Mouse (Mus musculus): ENCODE data around the gene Rspo1. TPM values are rescaled to one million over a fixed set of nuclear protein-coding genes. Genes with fewer than 3 reads are reported as not detected.

Gene Rspo1
- total and polyA plus RNA-seq, 2 experiments from 2014 or later, result 1.9 to 3.8 TPM

DNA sequence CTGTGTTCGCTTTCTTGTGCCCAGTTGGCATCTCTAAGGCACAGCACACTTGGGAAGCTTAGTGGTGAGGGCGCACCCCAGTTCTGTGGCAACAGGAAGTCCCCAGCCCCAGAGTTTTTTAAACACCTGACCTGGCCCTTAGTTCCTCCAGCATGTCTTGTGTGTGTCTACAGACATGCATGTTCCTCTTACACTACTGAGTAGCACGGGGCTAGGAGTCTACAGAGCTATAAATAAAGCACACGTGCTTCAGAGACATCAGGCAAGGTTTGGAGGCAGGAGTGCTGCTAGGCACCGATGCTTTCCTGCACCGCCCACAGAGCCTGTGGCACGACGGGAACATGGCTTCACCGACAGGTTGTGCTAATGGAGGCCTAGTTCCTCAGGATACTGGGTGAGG lies 69.2 kb downstream of the Rspo1 start:
- 61% methylated on average over 9 of the region's 9 CpGs for WGBS
- Histone ChIP-seq H3K36me3 (replicated peaks; ENCODE audit: control insufficient read depth, insufficient read depth, low read length) (peaks cover 49% of the 10 kb centered on the region), H3K27ac (ENCODE audit: low read depth) (no peak overlapping the region)

DNA sequence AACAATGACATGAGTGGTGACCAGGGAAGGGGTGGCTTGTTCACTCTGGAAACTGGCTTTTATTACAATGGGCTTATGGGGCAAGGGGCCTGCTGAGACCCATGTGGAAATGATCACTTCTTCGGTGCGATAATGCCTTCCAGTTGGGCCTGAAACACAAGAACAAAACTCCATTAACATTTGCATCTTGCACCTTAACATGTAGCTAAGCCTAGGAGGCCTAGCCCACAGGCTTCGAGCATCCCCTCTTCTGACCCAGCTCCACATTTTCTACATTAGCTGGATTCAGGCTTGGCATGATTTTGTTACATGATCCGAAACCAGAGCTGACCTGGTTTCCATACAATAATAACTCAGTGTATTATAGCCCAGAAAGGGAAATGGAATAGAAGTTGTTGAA lies 70.2 kb downstream of the Rspo1 start:
- H3K4me3 ChIP-seq (ENCODE audit: low read depth, low read length), result no peak overlapping the region
- DNase-seq (ENCODE audit: low spot score) (no peak), ATAC-seq (ENCODE audit: insufficient read depth, low read depth) (no peak)
- H3K27me3 ChIP-seq (ENCODE audit: control insufficient read depth, insufficient read depth, low read length), result no peaks in the 10 kb centered on the region
- H3K36me3 ChIP-seq (replicated peaks; ENCODE audit: control insufficient read depth, insufficient read depth, low read length), result peaks cover 39% of the 10 kb centered on the region
- H3K9ac ChIP-seq (replicated peaks; ENCODE audit: low read depth, low read length), result no peak overlapping the region
- WGBS, result 90% methylated on average over 4 of the region's 4 CpGs
- no peak overlapping the region for H3K27ac ChIP-seq (ENCODE audit: low read depth)
- TF ChIP-seq EP300 (IDR thresholded peaks at IDR 0.05; ENCODE audit: low read depth) (no peak), CTCF (IDR thresholded peaks at IDR 0.05; ENCODE audit: low read depth) (no peak)
- H3K9me3 ChIP-seq (replicated peaks; ENCODE audit: control insufficient read depth, low read length), result no peaks in the 10 kb centered on the region
- H3K4me1 ChIP-seq (ENCODE audit: control insufficient read depth, insufficient read depth), result peaks cover 15% of the 10 kb centered on the region; the same call in 1 of the 2 replicates
- no peak overlapping the region for H3K4me2 ChIP-seq (ENCODE audit: low read depth, low read length)

More for the DNA sequence above, 69.2 kb downstream of the Rspo1 start:
- DNase-seq (ENCODE audit: low spot score) (no peak), ATAC-seq (ENCODE audit: insufficient read depth, low read depth) (0 out of 2 replicates have a peak, but pooled peaks have one; percentile 49)
- TF ChIP-seq EP300 (IDR thresholded peaks at IDR 0.05; ENCODE audit: low read depth) (no peak), CTCF (IDR thresholded peaks at IDR 0.05; ENCODE audit: low read depth) (no peak)
- H3K4me2 ChIP-seq (ENCODE audit: low read depth, low read length), result no peak overlapping the region
- H3K4me1 ChIP-seq (ENCODE audit: control insufficient read depth, insufficient read depth), result peaks cover 15% of the 10 kb centered on the region; the same call in 1 of the 2 replicates
- no peak overlapping the region for H3K9ac ChIP-seq (replicated peaks; ENCODE audit: low read depth, low read length)
- no peak overlapping the region for H3K4me3 ChIP-seq (ENCODE audit: low read depth, low read length)
- no peaks in the 10 kb centered on the region for H3K27me3 ChIP-seq (ENCODE audit: control insufficient read depth, insufficient read depth, low read length)
- H3K9me3 ChIP-seq (replicated peaks; ENCODE audit: control insufficient read depth, low read length), result no peaks in the 10 kb centered on the region

DNA sequence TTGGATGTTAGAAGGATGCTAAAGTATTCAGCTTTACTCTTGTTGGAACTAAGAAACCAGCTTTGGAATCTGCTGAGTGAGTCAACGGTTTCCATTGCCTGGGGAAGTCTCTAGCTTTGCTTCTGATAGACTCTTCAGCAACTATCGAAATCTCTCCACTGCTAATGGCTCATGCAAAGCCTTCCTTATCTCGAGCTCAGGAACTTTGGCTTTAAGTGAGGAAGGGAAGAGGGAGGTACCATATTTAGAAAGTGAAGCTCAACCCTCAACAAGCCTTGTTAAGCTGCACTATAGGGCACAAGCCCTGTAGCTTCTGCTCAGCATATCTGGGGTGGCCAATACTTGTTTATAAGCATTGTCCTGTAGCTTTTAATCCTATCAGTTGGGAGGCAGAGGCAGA lies 71.0 kb downstream of the Rspo1 start:
- ATAC-seq (ENCODE audit: insufficient read depth, low read depth), result no peak
- no peak overlapping the region for H3K4me2 ChIP-seq (ENCODE audit: low read depth, low read length)
- WGBS, result 4% methylated on average over 3 of the region's 3 CpGs

DNA sequence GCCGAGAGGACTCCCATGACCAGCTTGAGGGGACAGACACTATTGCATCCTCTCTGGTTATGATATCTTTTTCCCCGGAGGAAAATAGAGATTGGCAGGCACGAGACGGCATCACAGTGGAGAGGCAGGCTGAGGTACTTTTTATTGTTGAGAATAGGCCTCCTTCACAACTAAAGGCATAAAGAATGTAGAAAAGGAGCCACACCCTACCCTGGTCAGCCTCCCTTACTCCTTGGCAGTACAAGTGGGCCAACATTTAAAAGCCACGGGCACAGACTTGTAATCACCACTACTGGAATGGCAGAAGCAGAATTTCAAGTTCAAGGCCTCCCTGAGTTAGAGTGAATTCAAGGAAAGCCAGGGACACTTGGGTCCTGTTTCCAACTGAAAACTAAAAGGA lies 71.8 kb downstream of the Rspo1 start:
- no peak overlapping the region for H3K9ac ChIP-seq (replicated peaks; ENCODE audit: low read depth, low read length)
- TF ChIP-seq EP300 (IDR thresholded peaks at IDR 0.05; ENCODE audit: low read depth) (no peak), CTCF (IDR thresholded peaks at IDR 0.05; ENCODE audit: low read depth) (no peak)
- peaks cover 25% of the 10 kb centered on the region for H3K36me3 ChIP-seq (replicated peaks; ENCODE audit: control insufficient read depth, insufficient read depth, low read length)
- no peaks in the 10 kb centered on the region for H3K27me3 ChIP-seq (ENCODE audit: control insufficient read depth, insufficient read depth, low read length)
- H3K9me3 ChIP-seq (replicated peaks; ENCODE audit: control insufficient read depth, low read length), result no peaks in the 10 kb centered on the region
- H3K27ac ChIP-seq (ENCODE audit: low read depth), result no peak overlapping the region
- 27% methylated on average over 5 of the region's 5 CpGs for WGBS
- no peak overlapping the region for H3K4me3 ChIP-seq (ENCODE audit: low read depth, low read length)
- peaks cover 15% of the 10 kb centered on the region; the same call in 1 of the 2 replicates for H3K4me1 ChIP-seq (ENCODE audit: control insufficient read depth, insufficient read depth)
- ATAC-seq (ENCODE audit: insufficient read depth, low read depth), result no peak
- DNase-seq (ENCODE audit: low spot score), result no peak
- no peak overlapping the region for H3K4me2 ChIP-seq (ENCODE audit: low read depth, low read length)

More for the DNA sequence above, 71.0 kb downstream of the Rspo1 start:
- H3K9ac ChIP-seq (replicated peaks; ENCODE audit: low read depth, low read length), result no peak overlapping the region
- TF ChIP-seq EP300 (IDR thresholded peaks at IDR 0.05; ENCODE audit: low read depth) (no peak), CTCF (IDR thresholded peaks at IDR 0.05; ENCODE audit: low read depth) (no peak)
- no peaks in the 10 kb centered on the region for H3K9me3 ChIP-seq (replicated peaks; ENCODE audit: control insufficient read depth, low read length)
- H3K36me3 ChIP-seq (replicated peaks; ENCODE audit: control insufficient read depth, insufficient read depth, low read length), result peaks cover 31% of the 10 kb centered on the region
- DNase-seq (ENCODE audit: low spot score), result peak; percentile 25
- H3K27ac ChIP-seq (ENCODE audit: low read depth), result no peak overlapping the region
- no peak overlapping the region for H3K4me3 ChIP-seq (ENCODE audit: low read depth, low read length)
- peaks cover 15% of the 10 kb centered on the region; the same call in 1 of the 2 replicates for H3K4me1 ChIP-seq (ENCODE audit: control insufficient read depth, insufficient read depth)
- no peaks in the 10 kb centered on the region for H3K27me3 ChIP-seq (ENCODE audit: control insufficient read depth, insufficient read depth, low read length)

Other genes starting within 250 kb of the Rspo1 start
- gene Inpp5b, start 244.6 kb upstream of the Rspo1 start, total RNA-seq (2014; rRNA removed; ENCODE audit: low replicate concordance), result 4.7 and 8.2 TPM in 2 replicates
- 8.0 and 10.4 TPM in 2 replicates for gene Inpp5b, start 244.6 kb upstream of the Rspo1 start, polyA plus RNA-seq (2015; fragmentation: Nextera tagmentation; extraction: Ambion mirVana)
- 4.8 and 7.1 TPM in 2 replicates for gene Mtf1, start 184.3 kb upstream of the Rspo1 start, total RNA-seq (2014; rRNA removed; ENCODE audit: low replicate concordance)
- gene Mtf1, start 184.3 kb upstream of the Rspo1 start, polyA plus RNA-seq (2015; fragmentation: Nextera tagmentation; extraction: Ambion mirVana), result 9.0 and 9.5 TPM in 2 replicates
- 31.8 and 41.3 TPM in 2 replicates for gene Yrdc, start 135.8 kb upstream of the Rspo1 start, total RNA-seq (2014; rRNA removed; ENCODE audit: low replicate concordance)
- gene Yrdc, start 135.8 kb upstream of the Rspo1 start, polyA plus RNA-seq (2015; fragmentation: Nextera tagmentation; extraction: Ambion mirVana), result 15.8 and 16.9 TPM in 2 replicates
- gene 1110065P20Rik, start 135.2 kb upstream of the Rspo1 start, total RNA-seq (2014; rRNA removed; ENCODE audit: low replicate concordance), result 70.2 and 127 TPM in 2 replicates
- gene 1110065P20Rik, start 135.2 kb upstream of the Rspo1 start, polyA plus RNA-seq (2015; fragmentation: Nextera tagmentation; extraction: Ambion mirVana), result 51.5 and 54.3 TPM in 2 replicates
- gene Maneal, start 124.3 kb upstream of the Rspo1 start, total RNA-seq (2014; rRNA removed; ENCODE audit: low replicate concordance), result 0.39 TPM in 1 of 2 replicates, not detected in the other
- gene Maneal, start 124.3 kb upstream of the Rspo1 start, polyA plus RNA-seq (2015; fragmentation: Nextera tagmentation; extraction: Ambion mirVana), result 0.04 and 0.11 TPM in 2 replicates
- gene Epha10, start 105.5 kb upstream of the Rspo1 start, total RNA-seq (2014; rRNA removed; ENCODE audit: low replicate concordance), result not detected in 2 replicates
- gene Epha10, start 105.5 kb upstream of the Rspo1 start, polyA plus RNA-seq (2015; fragmentation: Nextera tagmentation; extraction: Ambion mirVana), result not detected in 2 replicates
- gene 9930104L06Rik, start 49.4 kb upstream of the Rspo1 start, total RNA-seq (2014; rRNA removed; ENCODE audit: low replicate concordance), result 9.7 and 18.7 TPM in 2 replicates
- 6.0 and 7.1 TPM in 2 replicates for gene 9930104L06Rik, start 49.4 kb upstream of the Rspo1 start, polyA plus RNA-seq (2015; fragmentation: Nextera tagmentation; extraction: Ambion mirVana)
- 26.4 and 28.5 TPM in 2 replicates for gene Cdca8, start 47.1 kb upstream of the Rspo1 start, total RNA-seq (2014; rRNA removed; ENCODE audit: low replicate concordance)
- gene Cdca8, start 47.1 kb upstream of the Rspo1 start, polyA plus RNA-seq (2015; fragmentation: Nextera tagmentation; extraction: Ambion mirVana), result 31.0 and 31.7 TPM in 2 replicates
- 15.5 and 21.1 TPM in 2 replicates for gene Gnl2, start 30.2 kb downstream of the Rspo1 start, total RNA-seq (2014; rRNA removed; ENCODE audit: low replicate concordance)
- gene Gnl2, start 30.2 kb downstream of the Rspo1 start, polyA plus RNA-seq (2015; fragmentation: Nextera tagmentation; extraction: Ambion mirVana), result 44.2 and 47.4 TPM in 2 replicates
- not detected in 2 replicates for gene Dnali1, start 79.3 kb downstream of the Rspo1 start, total RNA-seq (2014; rRNA removed; ENCODE audit: low replicate concordance)
- gene Dnali1, start 79.3 kb downstream of the Rspo1 start, polyA plus RNA-seq (2015; fragmentation: Nextera tagmentation; extraction: Ambion mirVana), result 0.27 TPM in 1 of 2 replicates, not detected in the other
- 15.9 and 29.2 TPM in 2 replicates for gene Snip1, start 80.2 kb downstream of the Rspo1 start, total RNA-seq (2014; rRNA removed; ENCODE audit: low replicate concordance)
- gene Snip1, start 80.2 kb downstream of the Rspo1 start, polyA plus RNA-seq (2015; fragmentation: Nextera tagmentation; extraction: Ambion mirVana), result 9.9 and 10.5 TPM in 2 replicates
- 11.0 and 28.9 TPM in 2 replicates for gene Meaf6, start 98.7 kb downstream of the Rspo1 start, total RNA-seq (2014; rRNA removed; ENCODE audit: low replicate concordance)
- 28.9 and 33.2 TPM in 2 replicates for gene Meaf6, start 98.7 kb downstream of the Rspo1 start, polyA plus RNA-seq (2015; fragmentation: Nextera tagmentation; extraction: Ambion mirVana)
- gene Zc3h12a, start 141.4 kb downstream of the Rspo1 start, total RNA-seq (2014; rRNA removed; ENCODE audit: low replicate concordance), result 0.57 and 1.0 TPM in 2 replicates
- 0.59 and 0.65 TPM in 2 replicates for gene Zc3h12a, start 141.4 kb downstream of the Rspo1 start, polyA plus RNA-seq (2015; fragmentation: Nextera tagmentation; extraction: Ambion mirVana)

Data from heart, postnatal 0 days (tissue).